Mouse (Mus musculus) liver, embryonic 12.5 days (tissue): ENCODE data around the gene Gm11172. TPM values are rescaled to one million over a fixed set of nuclear protein-coding genes. Genes with fewer than 3 reads are reported as not detected.
"Not testable (repeated sequence)": the region's sequence is repeated elsewhere in the genome, so short reads cannot be mapped to it uniquely, and the experiment has no call there.

Source experiments
- ATAC-seq: fragments of 200-750 bp; cut with Nextera tagmentation; 2 replicates; pipeline ENCODE4 v1.8.0; 2017; ENCODE audit warnings: moderate number of reproducible peaks, mild to moderate bottlenecking, moderate library complexity
- H3K27ac ChIP-seq: fragments of 300-500 bp; sonication (generic); 2 replicates; pipeline ENCODE4 v1.5.1; 2016; ENCODE audit warnings: mild to moderate bottlenecking
- H3K27me3 ChIP-seq: fragments of 300-500 bp; sonication (generic); replicated peaks from 2 replicates; pipeline ENCODE4 v1.6.1; 2016; ENCODE audit warnings: mild to moderate bottlenecking, moderate library complexity
- H3K36me3 ChIP-seq: fragments of 300-500 bp; sonication (generic); 2 replicates; pipeline ENCODE4 v1.6.1; 2016; ENCODE audit warnings: mild to moderate bottlenecking, moderate library complexity
- H3K4me1 ChIP-seq: fragments of 300-500 bp; sonication (generic); 2 replicates; pipeline ENCODE4 v1.6.1; 2016
- H3K4me2 ChIP-seq: fragments of 300-500 bp; sonication (generic); 2 replicates; pipeline ENCODE4 v1.6.1; 2016; ENCODE audit warnings: mild to moderate bottlenecking, moderate library complexity
- H3K4me3 ChIP-seq: fragments of 300-500 bp; sonication (generic); 2 replicates; pipeline ENCODE4 v1.5.1; 2016; ENCODE audit warnings: mild to moderate bottlenecking, moderate library complexity
- H3K9ac ChIP-seq: fragments of 300-500 bp; sonication (generic); 2 replicates; pipeline ENCODE4 v1.6.1; 2016; ENCODE audit warnings: mild to moderate bottlenecking, moderate library complexity
- H3K9me3 ChIP-seq: fragments of 300-500 bp; sonication (generic); replicated peaks from 2 replicates; pipeline ENCODE4 v1.6.1; 2016; ENCODE audit warnings: mild to moderate bottlenecking, moderate library complexity
- WGBS: fragments of 180-500 bp; shearing (Covaris S2); methylation state at CpG from one replicate; pipeline ENCODE4 v1.1.7; 2016; ENCODE audit not compliant: insufficient replicate concordance; 5-methylcytosine and 5-hydroxymethylcytosine counted together
- polyA plus RNA-seq: library from polyadenylated mRNA; unstranded; fragments of >200 nt; fragmentation: Nextera tagmentation; extraction: Ambion mirVana; gene quantifications from 2 replicates; pipeline ENCODE4 v1.2.1, GENCODE M21; 2016

Gm11172 gene
- polyA plus RNA-seq, 1 experiment from 2014 or later, result not detected

GRCm38 (mm10) chr16:10837903-10838302 lies 25.2 kb downstream of the Gm11172 start:
- Histone ChIP-seq H3K4me1 (peaks cover 48% of the 10 kb centered on the region), H3K27ac (no peak overlapping the region), H3K9ac (no peak overlapping the region), H3K4me3 (no peak overlapping the region), H3K36me3 (peaks cover 16% of the 10 kb centered on the region; the same call in 1 of the 2 replicates), H3K27me3 (no peaks in the 10 kb centered on the region; the same call in 1 of the 2 replicates), H3K4me2 (no peak overlapping the region), H3K9me3 (no peaks in the 10 kb centered on the region)
- WGBS, result 83% methylated on average over 1 of the region's 1 CpGs
- no peak for ATAC-seq

GRCm38 (mm10) chr16:10838487-10839245 lies 26.0 kb downstream of the Gm11172 start:
- Histone ChIP-seq H3K9ac (no peak overlapping the region), H3K4me3 (no peak overlapping the region), H3K4me1 (peaks cover 55% of the 10 kb centered on the region), H3K27ac (no peak overlapping the region), H3K9me3 (no peaks in the 10 kb centered on the region), H3K27me3 (no peaks in the 10 kb centered on the region; the same call in 1 of the 2 replicates), H3K36me3 (peaks cover 16% of the 10 kb centered on the region; the same call in 1 of the 2 replicates), H3K4me2 (peak overlapping the region; percentile 19; the same call in 1 of the 2 replicates)
- no peak for ATAC-seq
- 40% methylated on average over 9 of the region's 10 CpGs for WGBS

GRCm38 (mm10) chr16:10840018-10840417 lies 27.3 kb downstream of the Gm11172 start:
- Histone ChIP-seq H3K27me3 (peaks cover 6% of the 10 kb centered on the region; the same call in 1 of the 2 replicates), H3K9me3 (no peaks in the 10 kb centered on the region), H3K4me3 (no peak overlapping the region), H3K27ac (no peak overlapping the region), H3K4me2 (no peak overlapping the region), H3K36me3 (peaks cover 16% of the 10 kb centered on the region; the same call in 1 of the 2 replicates), H3K9ac (no peak overlapping the region), H3K4me1 (peaks cover 55% of the 10 kb centered on the region)
- no peak for ATAC-seq
- WGBS, result 82% methylated on average over 12 of the region's 14 CpGs

GRCm38 (mm10) chr16:10842282-10842855 lies 29.7 kb downstream of the Gm11172 start:
- ATAC-seq, result no peak
- H3K4me1 ChIP-seq, result peaks cover 35% of the 10 kb centered on the region
- no peak overlapping the region for H3K4me2 ChIP-seq
- H3K9ac ChIP-seq, result no peak overlapping the region
- H3K27ac ChIP-seq, result no peak overlapping the region
- peaks cover 16% of the 10 kb centered on the region for H3K27me3 ChIP-seq
- 69% methylated on average over 4 of the region's 4 CpGs for WGBS
- H3K4me3 ChIP-seq, result no peak overlapping the region
- H3K36me3 ChIP-seq, result peaks cover 16% of the 10 kb centered on the region; the same call in 1 of the 2 replicates
- H3K9me3 ChIP-seq, result no peaks in the 10 kb centered on the region

GRCm38 (mm10) chr16:10843486-10844318 lies 31.0 kb downstream of the Gm11172 start:
- H3K4me2 ChIP-seq, result peak overlapping the region; percentile 49
- WGBS, result 6% methylated on average over 18 of the region's 18 CpGs
- no peak for ATAC-seq
- H3K9ac ChIP-seq, result no peak overlapping the region
- peaks cover 22% of the 10 kb centered on the region for H3K4me1 ChIP-seq
- peaks cover 16% of the 10 kb centered on the region for H3K27me3 ChIP-seq
- H3K4me3 ChIP-seq, result peak overlapping the region; percentile 5; the same call in 1 of the 2 replicates
- H3K9me3 ChIP-seq, result no peaks in the 10 kb centered on the region
- no peak overlapping the region for H3K27ac ChIP-seq
- peaks cover 16% of the 10 kb centered on the region; the same call in 1 of the 2 replicates for H3K36me3 ChIP-seq

- H3K9ac ChIP-seq, result no peak overlapping the region
- WGBS, result 27% methylated on average over 6 of the region's 6 CpGs
- no peak for ATAC-seq
These were observed 31.6 kb downstream of the Gm11172 start for GRCm38 (mm10) chr16:10844319-10844670.

GRCm38 (mm10) chr16:10845952-10846351 lies 33.2 kb downstream of the Gm11172 start:
- H3K9ac ChIP-seq, result no peak overlapping the region
- ATAC-seq, result no peak
- H3K27ac ChIP-seq, result no peak overlapping the region
- H3K27me3 ChIP-seq, result peaks cover 16% of the 10 kb centered on the region
- no peaks in the 10 kb centered on the region for H3K9me3 ChIP-seq
- peaks cover 17% of the 10 kb centered on the region for H3K4me1 ChIP-seq
- no peak overlapping the region for H3K4me2 ChIP-seq
- 76% methylated on average over 6 of the region's 6 CpGs for WGBS
- H3K4me3 ChIP-seq, result no peak overlapping the region
- H3K36me3 ChIP-seq, result 0 out of 2 replicates have a peak, but pooled peaks cover 3% of the 10 kb centered on the region

More at GRCm38 (mm10) chr16:10844319-10844670, 31.6 kb downstream of the Gm11172 start:
- no peak overlapping the region for H3K4me3 ChIP-seq
- H3K9me3 ChIP-seq, result no peaks in the 10 kb centered on the region
- peak overlapping the region; percentile 49 for H3K4me2 ChIP-seq
- peaks cover 16% of the 10 kb centered on the region; the same call in 1 of the 2 replicates for H3K36me3 ChIP-seq
- no peak overlapping the region for H3K27ac ChIP-seq
- H3K27me3 ChIP-seq, result peaks cover 16% of the 10 kb centered on the region
- H3K4me1 ChIP-seq, result peaks cover 17% of the 10 kb centered on the region

GRCm38 (mm10) chr16:10846503-10846902 lies 33.8 kb downstream of the Gm11172 start:
- peaks cover 17% of the 10 kb centered on the region for H3K4me1 ChIP-seq
- peaks cover 16% of the 10 kb centered on the region for H3K27me3 ChIP-seq
- H3K4me3 ChIP-seq, result no peak overlapping the region
- no peak overlapping the region for H3K4me2 ChIP-seq
- H3K27ac ChIP-seq, result no peak overlapping the region
- ATAC-seq, result peak; percentile 62; the same call in 1 of the 2 replicates
- WGBS, result 43% methylated on average over 4 of the region's 4 CpGs
- no peak overlapping the region for H3K9ac ChIP-seq
- no peaks in the 10 kb centered on the region for H3K9me3 ChIP-seq
- H3K36me3 ChIP-seq, result no peaks in the 10 kb centered on the region

GRCm38 (mm10) chr16:10849965-10850861 lies 37.5 kb downstream of the Gm11172 start:
- no peaks in the 10 kb centered on the region for H3K4me1 ChIP-seq
- no peak overlapping the region for H3K9ac ChIP-seq
- ATAC-seq, result no peak
- H3K36me3 ChIP-seq, result no peaks in the 10 kb centered on the region
- H3K27me3 ChIP-seq, result peaks cover 8% of the 10 kb centered on the region
- H3K9me3 ChIP-seq, result no peaks in the 10 kb centered on the region
- no peak overlapping the region for H3K27ac ChIP-seq
- 60% methylated on average over 12 of the region's 12 CpGs for WGBS
- no peak overlapping the region for H3K4me2 ChIP-seq
- H3K4me3 ChIP-seq, result no peak overlapping the region

- no peak overlapping the region for H3K4me3 ChIP-seq
- no peak overlapping the region for H3K9ac ChIP-seq
- H3K4me1 ChIP-seq, result no peaks in the 10 kb centered on the region
- no peak overlapping the region for H3K27ac ChIP-seq
- no peak overlapping the region for H3K4me2 ChIP-seq
- no peaks in the 10 kb centered on the region for H3K9me3 ChIP-seq
- WGBS, result 59% methylated on average over 4 of the region's 4 CpGs
- no peak for ATAC-seq
- H3K27me3 ChIP-seq, result peaks cover 2% of the 10 kb centered on the region; the same call in 1 of the 2 replicates
- H3K36me3 ChIP-seq, result no peaks in the 10 kb centered on the region
These were observed 38.2 kb downstream of the Gm11172 start for GRCm38 (mm10) chr16:10850905-10851304.

- not testable (repeated sequence) for H3K4me2 ChIP-seq, H3K9ac ChIP-seq, H3K4me1 ChIP-seq, H3K27me3 ChIP-seq, H3K9me3 ChIP-seq, ATAC-seq, H3K36me3 ChIP-seq, H3K4me3 ChIP-seq, H3K27ac ChIP-seq
- WGBS, result 79% methylated on average over 10 of the region's 10 CpGs
These were observed 39.5 kb downstream of the Gm11172 start for GRCm38 (mm10) chr16:10852216-10852615.
